Mouse (Mus musculus) small intestine, adult 2 months (tissue): ENCODE data around the gene Gfra1. TPM values are rescaled to one million over a fixed set of nuclear protein-coding genes. Genes with fewer than 3 reads are reported as not detected.

ENCODE experiments used
- H3K27ac ChIP-seq: fragments of 200-500 bp; 2 replicates; pipeline ENCODE4 v1.5.1; 2012; ENCODE audit warnings: low read depth, low read length, control low read depth, inconsistent platforms; ENCODE audit not compliant: insufficient read depth
- H3K27me3 ChIP-seq: fragments of 200-500 bp; 2 replicates; pipeline ENCODE4 v1.6.1; 2012; ENCODE audit warnings: mild to moderate bottlenecking, moderate library complexity, low read length, inconsistent platforms; ENCODE audit not compliant: control insufficient read depth, insufficient read depth
- H3K36me3 ChIP-seq: fragments of 200-500 bp; 2 replicates; pipeline ENCODE4 v1.6.1; 2012; ENCODE audit warnings: mild to moderate bottlenecking, low read length, control low read depth, inconsistent platforms; ENCODE audit not compliant: control insufficient read depth, insufficient read depth
- H3K4me1 ChIP-seq: fragments of 200-500 bp; 2 replicates; pipeline ENCODE4 v1.6.1; 2012; ENCODE audit warnings: low read length, inconsistent platforms, mixed read lengths; ENCODE audit not compliant: control insufficient read depth, insufficient read depth, insufficient read length
- H3K4me3 ChIP-seq: fragments of 200-500 bp; 2 replicates; pipeline ENCODE4 v1.5.1; 2012; ENCODE audit warnings: low read depth, mild to moderate bottlenecking, control low read depth, inconsistent platforms, low read length, moderate library complexity
- CTCF ChIP-seq: fragments of 200-500 bp; IDR thresholded peaks from 2 replicates; pipeline ENCODE4 v1.5.1; 2012; ENCODE audit warnings: low read depth, mild to moderate bottlenecking, control low read depth, inconsistent platforms, low read length, moderate library complexity, mixed read lengths; ENCODE audit not compliant: insufficient replicate concordance, insufficient read length; ENCODE audit errors: extremely low read depth
- POLR2A ChIP-seq: fragments of 200-500 bp; IDR thresholded peaks from 2 replicates; pipeline ENCODE4 v1.6.1; 2012; ENCODE audit warnings: low read depth, mild to moderate bottlenecking, control low read depth, inconsistent platforms, low read length, moderate library complexity
- WGBS: fragments of 180-500 bp; shearing (Covaris S2); methylation state at CpG from one replicate; pipeline ENCODE4 v1.1.7; 2018; 5-methylcytosine and 5-hydroxymethylcytosine counted together
- polyA plus RNA-seq: library from polyadenylated mRNA; depleted of rRNA; stranded (reverse); fragments of >200 nt; gene quantifications from 2 replicates; pipeline ENCODE4 v1.2.3, GENCODE M21; 2012

Gfra1 gene
- polyA plus RNA-seq, 1 experiment, result 0.58 TPM

DNA sequence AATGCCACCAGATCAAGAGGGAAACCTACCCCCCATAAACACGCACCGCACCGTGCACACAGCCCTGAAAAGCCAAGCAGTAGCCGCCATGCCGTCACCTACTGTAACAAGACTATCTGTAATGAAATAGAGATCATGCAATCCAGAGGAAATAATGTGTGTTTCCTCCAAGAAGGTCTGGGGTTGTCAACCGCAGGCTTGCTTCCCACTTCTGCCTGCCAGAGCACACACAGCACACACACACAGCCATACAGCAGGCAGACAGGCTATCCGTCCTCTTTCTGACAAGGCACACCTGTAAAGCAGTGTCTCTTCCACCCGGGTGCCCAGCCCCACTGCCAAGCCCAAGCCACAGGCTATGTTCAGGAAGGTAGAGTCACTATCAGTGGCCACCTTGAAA, 66.2 kb downstream of the Gfra1 start:
- TF ChIP-seq CTCF, result no peak
- no peak for TF ChIP-seq POLR2A
- Histone ChIP-seq H3K27ac (no peak overlapping the region), H3K27me3 (no peaks in the 10 kb centered on the region), H3K36me3 (no peaks in the 10 kb centered on the region), H3K4me3 (no peak overlapping the region), H3K4me1 (no peaks in the 10 kb centered on the region)
- 73% methylated on average over 8 of the region's 8 CpGs for WGBS

DNA sequence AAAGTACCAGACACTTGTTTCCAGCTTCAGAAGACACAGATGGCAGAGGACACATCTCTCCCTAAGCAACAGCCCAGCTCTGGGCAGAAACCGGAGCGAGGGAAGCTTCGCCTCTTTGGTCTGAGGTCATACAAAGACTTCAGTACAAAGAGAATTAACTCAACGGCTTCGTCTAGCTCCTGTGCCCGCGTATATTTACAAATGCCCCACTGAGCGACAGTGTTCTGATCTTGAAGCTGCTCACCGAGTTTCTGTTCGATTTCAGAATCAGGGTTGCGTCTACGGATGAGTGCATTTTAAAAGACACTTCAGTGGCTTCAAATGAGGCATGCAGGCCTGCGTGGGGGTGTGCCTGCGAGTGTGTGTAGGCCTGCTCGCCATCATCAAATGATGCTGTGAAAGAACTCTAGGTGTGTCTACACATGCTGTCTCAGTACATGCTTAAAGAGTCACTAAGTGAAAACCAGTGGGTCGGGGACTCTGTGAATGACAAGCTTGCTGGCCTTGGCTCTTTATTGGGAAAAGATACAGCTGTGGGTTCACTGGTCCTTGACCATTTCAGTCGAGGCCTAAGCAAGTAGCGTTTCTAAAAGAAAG, 66.8 kb downstream of the Gfra1 start:
- no peak overlapping the region for H3K4me3 ChIP-seq
- H3K36me3 ChIP-seq, result no peaks in the 10 kb centered on the region
- WGBS, result 91% methylated on average over 18 of the region's 18 CpGs
- TF ChIP-seq CTCF, result no peak
- no peak for TF ChIP-seq POLR2A
- no peak overlapping the region for H3K27ac ChIP-seq
- H3K4me1 ChIP-seq, result no peaks in the 10 kb centered on the region
- no peaks in the 10 kb centered on the region for H3K27me3 ChIP-seq

DNA sequence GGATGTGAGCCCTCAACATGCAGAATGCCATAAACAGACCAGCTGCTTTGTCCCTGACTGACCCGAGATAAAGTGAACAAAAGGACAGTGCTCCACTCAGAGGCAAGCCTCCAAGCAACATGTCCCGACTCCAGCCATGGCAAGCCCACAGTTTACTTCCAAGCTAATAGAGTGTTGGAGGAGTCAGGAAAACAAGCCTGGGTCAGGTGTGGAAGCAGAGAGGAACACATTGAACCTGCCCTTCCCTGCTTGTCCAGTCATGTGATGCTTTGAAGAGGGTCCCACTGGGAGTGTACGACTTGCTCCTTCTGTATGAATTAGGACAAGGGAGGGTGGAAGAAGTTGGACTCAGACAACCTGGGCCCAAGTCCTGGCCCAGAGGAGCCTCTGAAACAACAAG, 72.4 kb downstream of the Gfra1 start:
- 47% methylated on average over 3 of the region's 3 CpGs for WGBS
- Histone ChIP-seq H3K36me3 (no peaks in the 10 kb centered on the region), H3K27me3 (no peaks in the 10 kb centered on the region), H3K4me1 (no peaks in the 10 kb centered on the region), H3K4me3 (no peak overlapping the region), H3K27ac (no peak overlapping the region)
- no peak for TF ChIP-seq CTCF
- no peak for TF ChIP-seq POLR2A

DNA sequence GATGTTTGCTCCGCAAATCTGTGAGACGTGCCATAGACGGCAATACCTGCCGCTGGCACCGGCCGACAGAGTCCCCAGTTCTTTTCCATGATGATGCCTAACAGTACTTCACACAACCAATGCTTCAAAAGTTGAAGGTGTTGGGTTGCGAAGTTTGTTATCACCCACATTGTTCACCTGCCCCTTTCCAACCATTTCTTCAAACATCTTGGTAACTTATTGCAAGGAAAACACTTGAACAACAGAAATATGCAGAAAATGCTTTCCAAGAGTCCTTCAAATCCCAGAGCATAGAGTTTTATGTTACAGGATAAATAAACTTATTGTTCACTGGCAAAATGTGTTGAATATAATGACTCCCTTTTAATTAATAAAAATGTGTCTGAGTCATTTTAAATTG, 73.2 kb downstream of the Gfra1 start:
- WGBS, result 96% methylated on average over 7 of the region's 7 CpGs
- no peak for TF ChIP-seq CTCF
- no peak for TF ChIP-seq POLR2A
- no peak overlapping the region for H3K27ac ChIP-seq
- no peaks in the 10 kb centered on the region for H3K36me3 ChIP-seq
- H3K27me3 ChIP-seq, result no peaks in the 10 kb centered on the region
- no peaks in the 10 kb centered on the region for H3K4me1 ChIP-seq
- H3K4me3 ChIP-seq, result no peak overlapping the region

DNA sequence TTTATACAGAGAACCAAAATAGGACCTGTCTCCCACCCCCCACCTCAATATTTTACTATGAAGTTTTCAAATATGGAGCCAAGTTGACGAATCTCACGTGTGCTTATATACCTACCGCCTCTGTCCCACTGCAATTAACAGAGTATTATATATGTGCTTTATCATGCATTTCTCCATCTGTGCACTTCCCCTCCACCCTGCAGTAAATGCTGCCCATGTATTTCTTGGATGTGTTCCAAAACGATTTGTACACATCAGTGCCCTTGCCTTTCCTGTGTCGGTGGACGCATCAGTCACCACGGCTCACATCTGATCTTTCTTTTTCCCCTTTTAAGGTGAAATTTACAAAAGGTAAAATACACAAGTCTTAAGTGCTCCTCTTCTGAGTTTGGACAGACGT, 77.7 kb downstream of the Gfra1 start:
- no peaks in the 10 kb centered on the region for H3K4me1 ChIP-seq
- WGBS, result 19% methylated on average over 8 of the region's 8 CpGs
- no peaks in the 10 kb centered on the region for H3K36me3 ChIP-seq
- H3K27ac ChIP-seq, result no peak overlapping the region
- no peak overlapping the region for H3K4me3 ChIP-seq
- H3K27me3 ChIP-seq, result no peaks in the 10 kb centered on the region
- TF ChIP-seq POLR2A (no peak), CTCF (no peak)

DNA sequence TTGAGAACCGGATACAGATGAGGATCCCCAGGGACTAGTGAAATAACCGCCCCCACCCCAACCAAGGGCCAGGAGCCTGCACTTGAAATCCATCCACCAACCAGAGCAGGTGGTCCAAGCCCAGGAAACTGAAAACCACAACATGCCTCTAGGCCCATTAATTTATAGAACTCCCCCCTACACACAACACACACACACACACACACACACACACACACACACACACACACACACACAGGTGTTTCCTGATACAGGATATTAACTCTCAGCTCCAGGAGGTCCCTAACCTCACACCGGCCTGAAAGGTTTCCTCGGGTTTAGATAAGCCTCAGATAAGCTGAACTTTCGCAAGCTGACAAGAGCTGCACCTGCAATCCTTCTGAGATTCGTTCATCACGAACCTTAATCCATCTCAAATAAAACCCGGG, 79.0 kb downstream of the Gfra1 start:
- H3K4me3 ChIP-seq, result no peak overlapping the region
- no peaks in the 10 kb centered on the region for H3K4me1 ChIP-seq
- no peaks in the 10 kb centered on the region for H3K27me3 ChIP-seq
- H3K27ac ChIP-seq, result no peak overlapping the region
- no peaks in the 10 kb centered on the region for H3K36me3 ChIP-seq
- no peak for TF ChIP-seq CTCF
- no peak for TF ChIP-seq POLR2A
- WGBS, result 20% methylated on average over 8 of the region's 8 CpGs

DNA sequence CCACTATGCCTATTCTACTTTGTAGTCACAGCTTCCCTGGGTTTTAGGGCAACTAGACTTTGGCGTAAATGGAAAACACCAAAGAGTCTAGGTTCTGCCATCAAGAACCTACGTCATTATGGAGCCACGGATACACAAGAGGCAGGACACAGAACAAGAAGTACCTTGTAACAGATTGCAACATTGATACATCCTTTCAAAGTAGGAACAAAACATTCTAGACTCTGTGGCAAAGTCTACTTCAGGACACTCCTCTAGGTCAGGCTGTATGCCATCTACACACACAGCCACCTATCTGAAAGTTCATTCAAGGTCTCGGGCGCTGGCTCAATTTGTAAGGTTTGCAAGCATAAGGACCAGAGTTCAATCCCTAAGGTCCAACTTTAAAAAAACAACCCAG, 81.1 kb downstream of the Gfra1 start:
- H3K4me3 ChIP-seq, result no peak overlapping the region
- H3K27ac ChIP-seq, result no peak overlapping the region
- WGBS, result 92% methylated on average over 5 of the region's 5 CpGs
- H3K27me3 ChIP-seq, result no peaks in the 10 kb centered on the region
- TF ChIP-seq CTCF, result no peak
- no peak for TF ChIP-seq POLR2A
- H3K36me3 ChIP-seq, result no peaks in the 10 kb centered on the region
- no peaks in the 10 kb centered on the region for H3K4me1 ChIP-seq

DNA sequence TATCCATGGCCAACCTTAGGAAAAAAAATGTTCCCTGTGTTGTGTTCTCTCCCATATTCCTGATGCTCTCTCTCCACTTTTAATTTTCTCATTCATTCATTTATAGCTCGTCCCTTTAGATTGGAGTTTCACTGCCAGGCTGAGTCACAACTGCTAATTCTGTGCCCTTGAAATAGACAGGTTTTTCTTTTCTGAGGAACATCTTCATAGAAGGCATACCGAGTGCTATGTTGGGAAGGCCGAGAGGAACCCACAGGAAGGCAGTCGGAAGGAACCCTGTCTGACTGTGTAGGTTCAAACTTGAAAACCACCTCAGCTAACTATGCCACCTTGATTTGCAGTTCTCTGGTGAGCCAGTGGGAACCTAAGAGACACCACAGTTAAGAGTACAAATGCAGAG, 81.6 kb downstream of the Gfra1 start:
- WGBS, result 84% methylated on average over 4 of the region's 4 CpGs

More for the DNA sequence above, 81.6 kb downstream of the Gfra1 start:
- H3K4me1 ChIP-seq, result no peaks in the 10 kb centered on the region
- TF ChIP-seq POLR2A, result no peak
- TF ChIP-seq CTCF, result no peak
- H3K27ac ChIP-seq, result no peak overlapping the region
- H3K36me3 ChIP-seq, result no peaks in the 10 kb centered on the region
- H3K4me3 ChIP-seq, result no peak overlapping the region
- H3K27me3 ChIP-seq, result no peaks in the 10 kb centered on the region
